Mouse (Mus musculus): ENCODE data around the gene Cabp2.

GRCm38 (mm10) chr19:4086156-4086555, 4.8 kb downstream of the Cabp2 start:
- TF ChIP-seq HCFC1 (IDR thresholded peaks at IDR 0.05; ENCODE audit: borderline replicate concordance, insufficient read depth, low read length) (no peak), CHD2 (IDR thresholded peaks at IDR 0.05; ENCODE audit: low read depth, low read length) (no peak)
